Mouse (Mus musculus): ENCODE measurements around the gene Gkap1. TPM values are rescaled to one million over a fixed set of nuclear protein-coding genes. Genes with fewer than 3 reads are reported as not detected.

Gkap1 gene
- polyA plus RNA-seq, 1 experiment from 2014 or later = 54.2 TPM

- ATAC-seq (replicated peaks; ENCODE audit: low FRiP score, low read depth) (peak; percentile 84), DNase-seq (ENCODE audit: low spot score) (peak; percentile 91)
- Histone ChIP-seq H3K4me1 (replicated peaks; ENCODE audit: insufficient read depth, low read length) (no peaks in the 10 kb centered on the region), H3K4me3 (replicated peaks; ENCODE audit: low read depth, low read length) (no peak overlapping the region), H3K27ac (no peak overlapping the region), H3K9ac (ENCODE audit: low read depth, low read length) (no peak overlapping the region), H3K36me3 (ENCODE audit: insufficient read depth, low read length) (no peaks in the 10 kb centered on the region), H3K27me3 (ENCODE audit: insufficient read depth, low read length) (no peaks in the 10 kb centered on the region), H3K4me2 (ENCODE audit: low read length) (no peak overlapping the region), H3K9me3 (replicated peaks; ENCODE audit: low read length) (no peaks in the 10 kb centered on the region)
- TF ChIP-seq CTCF (IDR thresholded peaks at IDR 0.05; ENCODE audit: low read depth) = peak; percentile 100
- WGBS = 13% methylated on average over 13 of the region's 13 CpGs
Observed at GRCm38 (mm10) chr13:58287822-58288221, 12.3 kb upstream of the Gkap1 start.

GRCm38 (mm10) chr13:58283466-58283865 is 8.0 kb upstream of the Gkap1 start:
- no peak overlapping the region for H3K9ac ChIP-seq (ENCODE audit: low read depth, low read length)
- H3K4me2 ChIP-seq (ENCODE audit: low read length) = no peak overlapping the region
- 45% methylated on average over 4 of the region's 4 CpGs for WGBS

GRCm38 (mm10) chr13:58281936-58282335 is 6.4 kb upstream of the Gkap1 start:
- H3K4me1 ChIP-seq (replicated peaks; ENCODE audit: insufficient read depth, low read length) = no peaks in the 10 kb centered on the region
- 68% methylated on average over 4 of the region's 4 CpGs for WGBS
- H3K36me3 ChIP-seq (ENCODE audit: insufficient read depth, low read length) = no peaks in the 10 kb centered on the region
- no peak overlapping the region for H3K27ac ChIP-seq
- TF ChIP-seq CTCF (IDR thresholded peaks at IDR 0.05; ENCODE audit: low read depth) = no peak
- H3K4me2 ChIP-seq (ENCODE audit: low read length) = no peak overlapping the region
- DNase-seq (ENCODE audit: low spot score) (no peak), ATAC-seq (replicated peaks; ENCODE audit: low FRiP score, low read depth) (no peak)
- no peak overlapping the region for H3K4me3 ChIP-seq (replicated peaks; ENCODE audit: low read depth, low read length)
- no peaks in the 10 kb centered on the region for H3K27me3 ChIP-seq (ENCODE audit: insufficient read depth, low read length)
- no peaks in the 10 kb centered on the region for H3K9me3 ChIP-seq (replicated peaks; ENCODE audit: low read length)
- no peak overlapping the region for H3K9ac ChIP-seq (ENCODE audit: low read depth, low read length)

More at GRCm38 (mm10) chr13:58283466-58283865, 8.0 kb upstream of the Gkap1 start:
- no peaks in the 10 kb centered on the region for H3K27me3 ChIP-seq (ENCODE audit: insufficient read depth, low read length)
- TF ChIP-seq CTCF (IDR thresholded peaks at IDR 0.05; ENCODE audit: low read depth) = no peak
- no peaks in the 10 kb centered on the region for H3K9me3 ChIP-seq (replicated peaks; ENCODE audit: low read length)
- no peak for ATAC-seq (replicated peaks; ENCODE audit: low FRiP score, low read depth)
- H3K4me3 ChIP-seq (replicated peaks; ENCODE audit: low read depth, low read length) = no peak overlapping the region
- peak; percentile 19 for DNase-seq (ENCODE audit: low spot score)
- no peaks in the 10 kb centered on the region for H3K36me3 ChIP-seq (ENCODE audit: insufficient read depth, low read length)
- H3K27ac ChIP-seq = no peak overlapping the region
- H3K4me1 ChIP-seq (replicated peaks; ENCODE audit: insufficient read depth, low read length) = no peaks in the 10 kb centered on the region

GRCm38 (mm10) chr13:58280528-58280927 is 5.0 kb upstream of the Gkap1 start:
- Histone ChIP-seq H3K4me2 (ENCODE audit: low read length) (no peak overlapping the region), H3K9me3 (replicated peaks; ENCODE audit: low read length) (no peaks in the 10 kb centered on the region), H3K27ac (no peak overlapping the region), H3K9ac (ENCODE audit: low read depth, low read length) (no peak overlapping the region), H3K27me3 (ENCODE audit: insufficient read depth, low read length) (no peaks in the 10 kb centered on the region), H3K36me3 (ENCODE audit: insufficient read depth, low read length) (no peaks in the 10 kb centered on the region), H3K4me1 (replicated peaks; ENCODE audit: insufficient read depth, low read length) (no peaks in the 10 kb centered on the region), H3K4me3 (replicated peaks; ENCODE audit: low read depth, low read length) (no peak overlapping the region)
- ATAC-seq (replicated peaks; ENCODE audit: low FRiP score, low read depth) (no peak), DNase-seq (ENCODE audit: low spot score) (no peak)
- WGBS = 88% methylated on average over 3 of the region's 3 CpGs
- no peak for TF ChIP-seq CTCF (IDR thresholded peaks at IDR 0.05; ENCODE audit: low read depth)

GRCm38 (mm10) chr13:58276256-58276655 is 757 bp upstream of the Gkap1 start:
- Histone ChIP-seq H3K27ac (no peak overlapping the region), H3K36me3 (ENCODE audit: insufficient read depth, low read length) (no peaks in the 10 kb centered on the region), H3K9me3 (replicated peaks; ENCODE audit: low read length) (no peaks in the 10 kb centered on the region), H3K27me3 (ENCODE audit: insufficient read depth, low read length) (no peaks in the 10 kb centered on the region), H3K9ac (ENCODE audit: low read depth, low read length) (no peak overlapping the region), H3K4me3 (replicated peaks; ENCODE audit: low read depth, low read length) (no peak overlapping the region), H3K4me2 (ENCODE audit: low read length) (no peak overlapping the region), H3K4me1 (replicated peaks; ENCODE audit: insufficient read depth, low read length) (0 out of 2 replicates have a peak, but pooled peaks cover 3% of the 10 kb centered on the region)
- 79% methylated on average over 10 of the region's 10 CpGs for WGBS
- ATAC-seq (replicated peaks; ENCODE audit: low FRiP score, low read depth) (no peak), DNase-seq (ENCODE audit: low spot score) (no peak)
- TF ChIP-seq CTCF (IDR thresholded peaks at IDR 0.05; ENCODE audit: low read depth) = no peak

- no peak for DNase-seq (ENCODE audit: low spot score)
- H3K36me3 ChIP-seq (ENCODE audit: insufficient read depth, low read length) = no peaks in the 10 kb centered on the region
- no peaks in the 10 kb centered on the region for H3K27me3 ChIP-seq (ENCODE audit: insufficient read depth, low read length)
- no peak overlapping the region for H3K27ac ChIP-seq
- 0 out of 2 replicates have a peak, but pooled peaks cover 3% of the 10 kb centered on the region for H3K4me1 ChIP-seq (replicated peaks; ENCODE audit: insufficient read depth, low read length)
- H3K9me3 ChIP-seq (replicated peaks; ENCODE audit: low read length) = no peaks in the 10 kb centered on the region
- H3K9ac ChIP-seq (ENCODE audit: low read depth, low read length) = peak overlapping the region; percentile 90
- ATAC-seq (replicated peaks; ENCODE audit: low FRiP score, low read depth) = no peak
- TF ChIP-seq CTCF (IDR thresholded peaks at IDR 0.05; ENCODE audit: low read depth) = no peak
- H3K4me3 ChIP-seq (replicated peaks; ENCODE audit: low read depth, low read length) = peak overlapping the region; percentile 94
- H3K4me2 ChIP-seq (ENCODE audit: low read length) = peak overlapping the region; percentile 83
- WGBS = 20% methylated on average over 9 of the region's 9 CpGs
Observed at GRCm38 (mm10) chr13:58275076-58275475, 423 bp downstream of the Gkap1 start.
